Mouse (Mus musculus) midbrain, embryonic 10.5 days (tissue): Measurements from ENCODE around the gene Fubp1. TPM values are rescaled to one million over a fixed set of nuclear protein-coding genes. Genes with fewer than 3 reads are reported as not detected.
"Not testable (repeated sequence)": the region's sequence is repeated elsewhere in the genome, so short reads cannot be mapped to it uniquely, and the experiment has no call there.

ENCODE experiments used
- DNase-seq: peaks from one replicate; pipeline ENCODE4 v3.0.0-alpha.2; 2017; ENCODE audit warnings: low spot score
- H3K27ac ChIP-seq: fragments of 300-500 bp; sonication (generic); replicated peaks from 2 replicates; pipeline ENCODE4 v1.5.1; 2016; ENCODE audit warnings: mild to moderate bottlenecking
- H3K27me3 ChIP-seq: fragments of 300-500 bp; sonication (generic); 2 replicates; pipeline ENCODE4 v1.6.1; 2016; ENCODE audit warnings: low read depth, mild to moderate bottlenecking; ENCODE audit not compliant: poor library complexity, severe bottlenecking
- H3K36me3 ChIP-seq: fragments of 300-500 bp; sonication (generic); 2 replicates; pipeline ENCODE4 v1.6.1; 2016; ENCODE audit warnings: mild to moderate bottlenecking, moderate library complexity
- H3K4me1 ChIP-seq: fragments of 300-500 bp; sonication (generic); 2 replicates; pipeline ENCODE4 v1.6.1; 2016
- H3K4me3 ChIP-seq: fragments of 300-500 bp; sonication (generic); 2 replicates; pipeline ENCODE4 v1.5.1; 2016; ENCODE audit warnings: mild to moderate bottlenecking, moderate library complexity
- H3K9me3 ChIP-seq: fragments of 300-500 bp; sonication (generic); replicated peaks from 2 replicates; pipeline ENCODE4 v1.6.1; 2016; ENCODE audit warnings: mild to moderate bottlenecking
- WGBS: fragments of 180-500 bp; shearing (Covaris S2); methylation state at CpG from one replicate; pipeline ENCODE4 v1.1.7; 2016; 5-methylcytosine and 5-hydroxymethylcytosine counted together
- polyA plus RNA-seq: library from polyadenylated mRNA; unstranded; fragments of >200 nt; fragmentation: Nextera tagmentation; extraction: Ambion mirVana; gene quantifications from 2 replicates; pipeline ENCODE4 v1.2.1, GENCODE M21; 2016

The Fubp1 gene
- polyA plus RNA-seq, 1 experiment from 2014 or later = 411 TPM

DNA sequence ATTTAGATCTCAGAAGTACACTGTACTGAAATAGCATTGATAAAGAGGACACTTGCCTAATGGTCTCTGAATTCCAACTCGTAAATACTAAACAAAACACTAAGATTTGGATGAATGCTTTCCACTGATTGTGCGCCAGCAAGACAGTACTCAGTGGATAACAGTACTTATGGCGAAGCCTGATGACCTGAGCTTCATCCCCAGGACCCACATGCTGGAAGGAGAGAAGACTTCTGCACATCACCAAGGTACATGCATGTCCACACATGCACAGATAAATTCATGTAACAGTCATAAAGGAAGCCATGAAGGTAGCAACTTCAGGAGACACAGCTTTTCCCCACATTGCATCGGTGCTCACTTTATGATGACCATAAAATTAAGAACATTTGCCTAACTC lies 31.4 kb upstream of the Fubp1 start:
- Histone ChIP-seq H3K4me3 (no peak overlapping the region), H3K4me1 (0 out of 2 replicates have a peak, but pooled peaks cover 3% of the 10 kb centered on the region), H3K27ac (no peak overlapping the region), H3K36me3 (no peaks in the 10 kb centered on the region), H3K9me3 (no peaks in the 10 kb centered on the region), H3K27me3 (no peaks in the 10 kb centered on the region)
- WGBS = 89% methylated on average over 4 of the region's 4 CpGs
- no peak for DNase-seq

DNA sequence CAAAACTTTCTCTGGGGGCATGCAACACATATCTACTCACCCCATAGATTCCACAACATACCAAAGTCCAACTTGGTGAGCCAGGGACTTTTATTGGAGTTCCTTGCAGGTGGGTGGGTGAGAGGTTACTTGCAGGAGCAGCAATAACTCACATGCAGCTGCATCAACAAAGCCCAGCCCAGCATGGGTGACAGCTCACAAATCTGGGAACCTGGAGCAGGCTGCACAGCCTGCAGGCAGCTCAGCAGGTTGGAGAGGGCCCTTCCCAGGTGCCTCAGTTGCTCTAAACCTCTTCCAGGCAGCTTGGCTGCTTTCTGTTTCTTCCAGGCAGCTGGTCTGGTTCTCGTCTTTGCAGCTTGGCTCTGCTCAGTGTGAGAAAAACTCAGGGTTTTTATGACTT lies 30.9 kb upstream of the Fubp1 start:
- Histone ChIP-seq H3K9me3 (no peaks in the 10 kb centered on the region), H3K4me1 (0 out of 2 replicates have a peak, but pooled peaks cover 3% of the 10 kb centered on the region), H3K27ac (no peak overlapping the region), H3K36me3 (no peaks in the 10 kb centered on the region), H3K4me3 (no peak overlapping the region), H3K27me3 (no peaks in the 10 kb centered on the region)
- DNase-seq = no peak
- 68% methylated on average over 1 of the region's 1 CpGs for WGBS

DNA sequence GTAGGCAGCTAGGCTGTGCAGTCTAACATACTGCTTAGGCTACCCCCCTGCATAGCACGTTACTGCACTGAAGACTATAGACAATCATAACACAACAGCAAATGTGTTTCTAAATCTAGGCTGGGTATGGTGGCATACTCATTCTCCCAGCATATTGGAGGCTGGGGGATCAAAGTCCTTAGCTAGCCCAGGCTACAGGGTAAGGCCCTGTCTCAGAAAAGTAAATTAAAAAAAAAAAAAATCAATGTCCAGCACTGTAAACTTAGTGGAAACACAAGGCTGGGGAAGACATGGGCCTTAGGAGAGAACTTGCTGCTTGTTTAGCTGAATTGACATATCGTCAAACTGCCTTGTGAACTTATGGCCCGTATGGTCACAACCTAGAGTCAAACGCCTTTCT lies 29.6 kb upstream of the Fubp1 start:
- H3K4me1 ChIP-seq = 0 out of 2 replicates have a peak, but pooled peaks cover 3% of the 10 kb centered on the region
- H3K27ac ChIP-seq = no peak overlapping the region
- H3K4me3 ChIP-seq = no peak overlapping the region
- no peak for DNase-seq
- WGBS = 95% methylated on average over 4 of the region's 4 CpGs
- peaks cover 3% of the 10 kb centered on the region; the same call in 1 of the 2 replicates for H3K36me3 ChIP-seq
- H3K9me3 ChIP-seq = no peaks in the 10 kb centered on the region
- no peaks in the 10 kb centered on the region for H3K27me3 ChIP-seq

DNA sequence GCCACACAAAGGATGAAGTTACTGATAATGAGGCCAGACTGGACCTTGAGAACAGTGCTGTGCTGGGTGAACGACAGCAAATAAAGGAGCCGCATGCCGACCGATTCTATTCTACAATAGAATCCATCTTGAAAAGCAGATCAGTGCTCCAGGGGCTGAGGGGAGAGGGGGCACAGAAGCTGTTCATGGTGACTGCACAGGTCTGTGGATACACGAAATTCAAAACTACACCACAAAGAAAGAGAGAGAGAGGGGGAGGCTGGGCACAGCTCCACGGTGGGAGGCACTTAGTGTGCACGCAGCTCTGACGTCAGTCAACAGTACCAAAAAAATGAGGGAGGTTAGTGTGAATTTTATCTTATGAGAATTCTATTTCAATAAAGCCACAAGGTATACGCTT lies 26.7 kb upstream of the Fubp1 start:
- 61% methylated on average over 9 of the region's 9 CpGs for WGBS
- Histone ChIP-seq H3K27ac (no peak overlapping the region), H3K4me1 (0 out of 2 replicates have a peak, but pooled peaks cover 3% of the 10 kb centered on the region), H3K4me3 (no peak overlapping the region), H3K36me3 (peaks cover 7% of the 10 kb centered on the region), H3K27me3 (no peaks in the 10 kb centered on the region), H3K9me3 (no peaks in the 10 kb centered on the region)
- no peak for DNase-seq

DNA sequence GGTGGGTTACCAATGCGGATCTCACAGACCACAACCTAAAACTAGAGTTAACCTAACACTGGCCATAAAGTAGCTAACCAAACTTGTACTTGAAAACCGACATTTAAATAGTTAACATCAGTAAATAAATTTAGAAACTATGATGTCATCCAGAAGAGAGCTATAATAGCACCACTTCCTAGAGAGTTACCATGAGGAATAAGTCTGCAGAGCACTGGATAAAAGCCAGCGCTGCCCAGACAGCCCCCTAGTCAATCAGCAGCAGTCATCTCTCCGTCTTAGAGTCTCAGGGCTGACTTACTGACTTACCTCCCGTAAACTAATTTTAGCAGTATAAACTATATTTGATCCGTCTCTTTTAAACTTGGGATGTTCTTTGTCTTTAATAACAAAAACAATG lies 24.1 kb upstream of the Fubp1 start:
- H3K27ac ChIP-seq = no peak overlapping the region
- H3K36me3 ChIP-seq = peaks cover 7% of the 10 kb centered on the region
- 93% methylated on average over 6 of the region's 6 CpGs for WGBS
- H3K4me3 ChIP-seq = no peak overlapping the region
- H3K4me1 ChIP-seq = 0 out of 2 replicates have a peak, but pooled peaks cover 5% of the 10 kb centered on the region
- no peaks in the 10 kb centered on the region for H3K9me3 ChIP-seq
- H3K27me3 ChIP-seq = no peaks in the 10 kb centered on the region
- DNase-seq = no peak

DNA sequence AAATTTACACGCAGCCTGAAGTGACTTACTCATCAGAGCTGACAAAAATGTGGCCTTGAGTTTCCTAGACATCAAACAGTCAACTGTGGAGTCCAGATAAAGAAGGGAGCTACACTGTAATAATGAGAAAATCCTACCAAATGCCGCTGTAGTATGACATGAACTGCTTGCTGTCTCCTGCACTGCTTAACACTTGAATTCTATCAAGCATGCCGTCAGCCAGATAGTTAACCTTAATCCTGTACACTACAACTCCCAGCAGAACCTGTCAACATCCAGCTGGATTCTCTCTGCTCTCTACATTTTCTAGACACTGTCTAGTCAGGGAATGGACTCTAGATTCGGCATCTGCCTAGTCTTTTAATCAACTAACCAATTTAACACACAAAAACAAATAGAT lies 20.9 kb upstream of the Fubp1 start:
- H3K27me3 ChIP-seq = no peaks in the 10 kb centered on the region; the same call in 1 of the 2 replicates
- no peak overlapping the region for H3K4me3 ChIP-seq
- H3K9me3 ChIP-seq = no peaks in the 10 kb centered on the region
- peaks cover 25% of the 10 kb centered on the region for H3K4me1 ChIP-seq
- WGBS = 85% methylated on average over 4 of the region's 4 CpGs
- no peak overlapping the region for H3K27ac ChIP-seq
- peaks cover 7% of the 10 kb centered on the region for H3K36me3 ChIP-seq
- DNase-seq = no peak

DNA sequence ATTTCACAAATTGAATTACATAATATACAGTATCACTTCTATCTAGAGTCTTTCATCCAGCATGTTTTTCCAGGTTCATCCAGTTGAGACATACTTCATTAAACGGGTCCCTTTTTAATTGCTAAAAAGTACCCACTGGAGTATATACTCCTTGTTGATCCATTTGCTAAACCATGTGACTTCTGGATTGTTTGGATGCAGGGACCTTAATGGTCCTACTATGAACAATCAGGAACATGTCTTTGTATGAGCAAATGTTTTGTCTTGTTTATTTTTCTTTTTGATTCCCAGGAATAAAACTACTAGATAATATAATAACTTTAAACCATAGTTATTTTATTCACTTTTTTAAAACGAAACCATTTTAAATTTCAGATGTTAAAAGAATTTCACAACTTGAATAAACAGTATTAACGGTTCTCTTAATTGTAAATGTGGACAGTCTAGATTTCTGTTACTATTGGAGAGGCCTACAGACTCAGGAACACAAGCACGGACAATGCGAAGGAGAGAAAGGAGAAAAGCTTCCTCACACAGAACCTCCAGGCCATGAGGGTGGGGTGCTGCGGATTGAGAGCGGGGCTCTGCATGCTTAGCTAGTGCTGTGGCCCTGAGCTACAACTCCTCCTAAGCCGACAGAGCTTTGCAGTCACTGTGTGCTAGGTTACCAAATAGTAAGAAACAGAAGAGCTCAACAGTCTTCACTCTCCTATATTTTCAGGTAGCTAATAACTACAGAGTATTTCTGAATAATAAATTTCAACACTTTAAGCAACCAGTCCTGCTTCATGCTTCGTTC lies 19.3 kb upstream of the Fubp1 start:
- Histone ChIP-seq H3K9me3 (no peaks in the 10 kb centered on the region), H3K4me3 (no peak overlapping the region), H3K4me1 (peaks cover 25% of the 10 kb centered on the region), H3K27ac (no peak overlapping the region), H3K27me3 (no peaks in the 10 kb centered on the region; the same call in 1 of the 2 replicates), H3K36me3 (peaks cover 4% of the 10 kb centered on the region)
- WGBS = 85% methylated on average over 9 of the region's 9 CpGs
- no peak for DNase-seq

DNA sequence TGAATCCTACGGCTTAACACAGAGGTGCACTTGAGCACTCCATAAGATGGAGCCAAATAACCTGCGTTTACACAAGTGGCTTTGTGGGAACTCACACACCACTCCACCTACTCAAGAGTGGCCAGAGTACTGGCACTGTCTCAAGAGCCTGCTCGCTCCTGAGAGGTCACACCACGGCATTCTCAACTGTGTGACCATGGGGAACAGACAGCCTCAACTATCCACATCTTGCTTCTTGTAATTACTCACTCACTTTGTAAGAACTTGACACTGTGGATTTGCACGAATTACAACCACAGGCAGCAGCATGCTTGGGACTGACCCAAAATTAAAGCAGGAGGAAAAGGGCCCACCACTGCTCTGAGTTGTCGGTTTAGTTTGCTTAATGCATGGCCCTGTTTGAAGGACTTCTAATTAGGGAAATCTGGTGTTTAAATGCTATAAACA lies 18.4 kb upstream of the Fubp1 start:
- Histone ChIP-seq H3K4me3 (peak overlapping the region; percentile 52), H3K27me3 (peaks cover 4% of the 10 kb centered on the region; the same call in 1 of the 2 replicates), H3K4me1 (peaks cover 25% of the 10 kb centered on the region), H3K9me3 (no peaks in the 10 kb centered on the region), H3K36me3 (no peaks in the 10 kb centered on the region), H3K27ac (0 out of 2 replicates have a peak overlapping the region, but pooled peaks have one; percentile 23)
- 56% methylated on average over 6 of the region's 6 CpGs for WGBS
- no peak for DNase-seq

DNA sequence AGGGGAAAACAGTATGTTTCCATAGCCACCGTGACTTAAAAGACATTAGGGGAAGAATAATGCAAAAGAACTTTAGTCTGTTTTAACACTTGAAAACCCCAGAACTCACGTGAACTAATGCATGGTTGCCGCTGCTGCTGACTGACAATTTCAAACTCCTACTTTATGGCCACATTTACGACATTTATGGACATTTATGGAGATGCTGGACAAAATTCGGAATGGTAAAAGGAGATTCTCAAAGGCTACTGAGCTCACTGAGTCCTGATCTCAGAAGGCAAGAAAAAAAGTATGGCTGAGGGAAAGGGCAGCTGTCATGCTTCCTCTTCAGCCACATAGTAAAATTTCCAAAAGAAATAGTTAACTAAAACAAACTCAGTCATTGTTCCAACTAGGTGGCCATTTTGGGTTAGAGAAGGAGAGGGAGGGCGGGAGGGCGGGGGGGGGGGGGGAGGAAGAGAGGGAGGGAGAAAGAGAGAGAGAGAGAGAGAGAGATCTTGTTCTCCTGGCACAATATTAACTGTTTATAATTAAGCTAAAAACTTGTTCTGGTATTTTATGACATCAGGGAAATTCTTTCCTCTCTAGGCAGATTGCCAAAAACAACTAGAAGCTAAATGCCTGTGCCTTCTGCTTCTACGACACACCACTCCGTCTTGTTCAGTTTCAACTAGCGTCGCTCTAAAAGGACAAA lies 17.8 kb upstream of the Fubp1 start:
- 67% methylated on average over 11 of the region's 11 CpGs for whole genome bisulfite sequencing
- peaks cover 5% of the 10 kb centered on the region; the same call in 1 of the 2 replicates for H3K27me3 ChIP-seq
- H3K27ac ChIP-seq = 0 out of 2 replicates have a peak overlapping the region, but pooled peaks have one; percentile 23
- peak overlapping the region; percentile 52 for H3K4me3 ChIP-seq
- H3K36me3 ChIP-seq = no peaks in the 10 kb centered on the region
- peaks cover 25% of the 10 kb centered on the region for H3K4me1 ChIP-seq
- no peak for DNase-seq
- H3K9me3 ChIP-seq = no peaks in the 10 kb centered on the region

DNA sequence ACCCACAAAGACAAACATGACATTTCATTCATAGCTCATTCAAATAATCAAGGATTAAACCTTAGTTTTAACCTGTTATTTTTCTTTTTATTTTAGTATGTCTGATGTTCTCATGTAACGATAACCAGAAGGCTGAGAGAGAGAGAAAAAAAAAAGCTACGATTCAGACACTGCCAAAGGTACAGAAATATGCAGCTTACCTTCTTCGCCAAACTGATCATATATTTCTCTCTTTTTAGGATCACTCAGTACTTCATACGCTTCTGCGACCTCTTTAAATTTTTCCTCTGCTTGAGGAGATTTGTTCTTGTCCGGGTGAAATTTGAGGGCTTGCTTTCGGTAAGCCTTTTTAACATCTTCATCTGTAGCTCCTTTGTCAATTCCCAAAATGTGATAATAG lies 17.0 kb upstream of the Fubp1 start:
- 28% methylated on average over 7 of the region's 7 CpGs for WGBS
- Histone ChIP-seq H3K36me3 (no peaks in the 10 kb centered on the region), H3K4me3 (peak overlapping the region; percentile 52), H3K27ac (peak overlapping the region; percentile 57), H3K9me3 (no peaks in the 10 kb centered on the region), H3K4me1 (peaks cover 25% of the 10 kb centered on the region), H3K27me3 (peaks cover 5% of the 10 kb centered on the region; the same call in 1 of the 2 replicates)
- DNase-seq = no peak

DNA sequence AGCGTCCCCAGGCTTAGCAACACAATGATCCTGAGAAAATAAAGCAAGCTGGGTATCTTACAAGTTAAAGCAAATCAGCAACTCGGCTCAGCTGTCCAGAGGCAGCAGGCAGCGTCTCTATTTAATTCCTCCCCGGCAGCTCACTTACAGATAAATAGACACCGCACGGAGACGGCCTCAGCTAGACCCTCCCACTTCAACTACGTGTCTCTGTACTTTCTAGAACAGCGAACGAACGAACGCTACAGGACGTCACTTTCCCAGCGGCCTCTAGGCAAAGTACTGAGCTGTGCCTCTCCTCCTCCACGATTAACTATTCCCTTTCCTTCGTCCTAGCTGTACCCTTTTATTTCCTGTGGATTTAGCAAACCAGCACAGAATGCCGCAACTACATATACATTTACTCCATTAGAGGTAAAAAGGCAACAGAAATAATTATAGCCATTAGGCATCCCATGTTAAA lies 16.6 kb upstream of the Fubp1 start:
- Histone ChIP-seq H3K4me3 (peak overlapping the region; percentile 52), H3K27me3 (peaks cover 5% of the 10 kb centered on the region; the same call in 1 of the 2 replicates), H3K4me1 (peaks cover 25% of the 10 kb centered on the region), H3K27ac (peak overlapping the region; percentile 57), H3K36me3 (no peaks in the 10 kb centered on the region), H3K9me3 (no peaks in the 10 kb centered on the region)
- DNase-seq = peak; percentile 79
- 1% methylated on average over 17 of the region's 17 CpGs for WGBS

DNA sequence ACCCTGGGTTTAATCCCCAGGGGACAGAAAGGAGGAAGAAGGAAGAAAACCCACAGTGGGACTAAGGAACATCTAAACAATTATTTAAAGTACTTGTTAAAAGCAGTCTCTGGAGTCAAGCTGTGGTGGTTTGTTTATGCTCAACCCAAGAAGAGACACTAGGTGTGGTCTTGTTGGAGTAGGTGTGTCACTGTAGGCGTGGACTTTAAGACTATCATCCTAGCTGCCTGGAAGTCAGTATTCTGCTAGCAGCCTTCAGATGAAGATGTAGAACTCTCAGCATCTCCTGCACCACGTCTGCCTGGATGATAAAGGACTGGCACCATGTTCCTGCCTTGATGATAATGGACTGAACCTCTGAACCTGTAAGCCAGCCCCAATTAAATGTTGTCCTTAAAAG lies 13.0 kb upstream of the Fubp1 start:
- not testable (repeated sequence) for H3K27me3 ChIP-seq, H3K9me3 ChIP-seq, H3K4me3 ChIP-seq, H3K36me3 ChIP-seq, DNase-seq, H3K27ac ChIP-seq
- 48% methylated on average over 2 of the region's 2 CpGs for WGBS
- peaks cover 15% of the 10 kb centered on the region for H3K4me1 ChIP-seq
